Mouse (Mus musculus): ENCODE measurements around the gene Ift22.
"Not testable (repeated sequence)": the region's sequence is repeated elsewhere in the genome, so short reads cannot be mapped to it uniquely, and the experiment has no call there.

Ift22 gene

GRCm38 (mm10) chr5:136907587-136907986 lies 363 bp upstream of the Ift22 start:
- DNase-seq, result no peak

DNA sequence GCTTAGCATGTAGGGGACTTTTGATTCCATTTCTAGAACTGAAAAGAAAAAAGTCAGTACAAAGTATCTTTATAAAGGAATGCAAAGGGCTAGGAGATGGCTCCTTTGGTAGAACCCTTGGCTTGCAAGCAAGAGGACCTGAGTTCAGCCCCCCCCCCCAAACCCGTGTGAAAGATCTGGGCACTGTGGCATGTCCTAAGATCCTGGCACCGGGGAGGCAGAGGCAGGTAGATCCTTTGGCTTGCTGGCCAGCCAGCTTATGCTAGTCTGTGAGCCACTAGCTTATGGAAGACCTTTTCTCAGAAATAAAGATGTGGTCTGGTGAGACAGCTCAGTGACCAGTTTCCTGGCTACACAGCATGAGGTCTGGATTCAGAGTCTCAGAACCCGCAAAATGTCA lies 6.2 kb downstream of the Ift22 start:
- DNase-seq, result no peak

- DNase-seq, result no peak
Measured at GRCm38 (mm10) chr5:136917613-136918242, 9.8 kb downstream of the Ift22 start.

DNA sequence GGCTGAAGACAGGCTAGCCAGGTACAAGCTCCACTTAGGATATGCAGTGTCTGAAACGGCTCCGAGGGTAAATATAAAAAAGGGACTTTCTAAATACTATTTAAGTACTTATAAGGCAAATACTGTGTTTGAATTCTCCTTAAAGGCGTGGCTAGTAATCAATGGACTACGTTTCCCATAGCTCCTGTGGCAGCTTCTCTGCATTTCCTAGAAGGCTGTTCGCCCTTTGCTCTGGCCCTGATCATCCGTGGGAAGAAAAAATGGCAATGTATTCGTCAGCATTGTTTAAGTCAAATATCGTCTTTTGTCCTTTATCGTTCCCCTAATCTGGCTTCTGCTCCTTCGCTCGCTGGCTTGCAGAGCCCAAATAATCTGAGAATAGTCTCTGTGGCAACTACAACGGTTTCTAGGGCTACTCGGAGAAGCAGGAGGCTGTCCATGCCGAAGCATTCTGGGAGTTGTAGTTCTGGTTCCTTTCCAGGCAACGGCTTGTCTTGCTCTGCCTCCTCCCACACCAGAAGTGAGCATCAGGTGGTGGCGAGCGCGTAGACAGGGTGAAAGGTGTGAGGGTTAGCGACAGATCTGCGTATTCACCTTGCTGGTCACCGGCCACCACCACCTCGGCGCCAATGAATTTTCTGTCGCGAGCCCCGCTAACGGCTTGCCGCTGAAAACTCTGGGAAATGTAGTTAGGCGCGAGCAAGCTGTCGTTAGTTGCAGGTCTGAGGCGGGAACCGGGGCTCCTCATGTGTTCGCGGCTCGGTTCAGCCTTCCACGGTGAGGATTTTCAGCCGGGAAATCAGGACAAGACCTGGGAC lies 10.9 kb downstream of the Ift22 start:
- DNase-seq, result peak; percentile 85 to 87

DNA sequence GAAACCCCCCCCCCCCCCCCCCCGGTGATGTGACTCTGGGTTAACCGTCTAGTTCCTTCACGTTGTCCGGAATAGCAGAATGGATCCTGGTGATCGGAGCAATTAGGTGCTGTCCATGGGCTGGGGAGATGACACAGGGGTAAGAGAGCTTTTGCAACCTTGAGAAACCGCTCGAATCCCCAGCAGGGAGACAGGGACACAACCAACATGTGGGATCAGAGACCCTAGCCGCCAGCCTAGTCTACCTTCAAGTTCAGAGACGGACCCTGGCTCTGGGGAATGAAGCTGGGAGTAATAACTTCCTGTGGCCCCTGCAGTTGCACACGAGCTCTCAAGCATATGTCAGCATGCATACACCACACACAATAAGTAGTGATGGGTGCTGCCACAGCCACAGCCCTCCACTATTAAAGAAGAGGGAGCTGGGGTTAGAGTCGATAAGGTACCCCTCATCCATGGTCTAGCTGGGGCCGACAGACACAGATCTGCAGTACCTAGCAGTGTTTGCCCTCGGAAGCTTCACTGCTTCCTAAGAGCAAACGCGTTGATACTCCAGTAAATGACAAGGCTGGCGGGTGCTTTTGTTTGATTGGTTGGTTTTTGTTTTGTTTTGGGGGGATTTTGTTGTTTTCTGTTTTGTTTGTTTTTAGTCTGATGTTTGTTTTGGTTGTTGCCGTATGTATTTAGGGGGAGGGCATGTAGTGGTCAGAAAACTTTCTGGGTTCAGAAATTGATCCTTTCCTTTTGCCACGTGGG lies 11.8 kb downstream of the Ift22 start:
- peak; percentile 34 for DNase-seq

GRCm38 (mm10) chr5:136922830-136923229 lies 14.9 kb downstream of the Ift22 start:
- no peak for DNase-seq

GRCm38 (mm10) chr5:136923751-136924478 lies 16.0 kb downstream of the Ift22 start:
- DNase-seq, result no peak

- peak; percentile 92 to 95 for DNase-seq
Measured at GRCm38 (mm10) chr5:136929073-136929472, 21.1 kb downstream of the Ift22 start.

- no peak for DNase-seq
Measured at GRCm38 (mm10) chr5:136931896-136932295, 23.9 kb downstream of the Ift22 start.

DNA sequence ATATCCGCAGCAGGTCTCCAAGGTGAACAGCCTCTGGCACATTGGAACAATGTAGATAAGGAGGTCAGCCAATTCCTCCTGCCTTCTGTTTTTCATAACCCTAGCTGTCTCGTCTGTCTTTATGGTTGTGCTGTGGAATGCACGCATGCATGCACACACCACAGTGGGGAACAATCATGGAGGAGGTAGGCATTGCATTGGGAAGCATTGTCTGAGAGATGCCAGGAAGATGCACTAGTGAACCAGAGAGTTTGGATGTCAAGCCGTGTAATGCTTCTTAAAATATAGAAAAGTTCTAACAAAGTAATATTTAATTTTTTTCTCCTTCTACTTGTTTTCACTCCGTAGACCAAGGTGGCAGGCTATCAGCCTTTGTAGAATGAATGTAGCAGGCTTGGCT lies 25.0 kb downstream of the Ift22 start:
- DNase-seq, result no peak

DNA sequence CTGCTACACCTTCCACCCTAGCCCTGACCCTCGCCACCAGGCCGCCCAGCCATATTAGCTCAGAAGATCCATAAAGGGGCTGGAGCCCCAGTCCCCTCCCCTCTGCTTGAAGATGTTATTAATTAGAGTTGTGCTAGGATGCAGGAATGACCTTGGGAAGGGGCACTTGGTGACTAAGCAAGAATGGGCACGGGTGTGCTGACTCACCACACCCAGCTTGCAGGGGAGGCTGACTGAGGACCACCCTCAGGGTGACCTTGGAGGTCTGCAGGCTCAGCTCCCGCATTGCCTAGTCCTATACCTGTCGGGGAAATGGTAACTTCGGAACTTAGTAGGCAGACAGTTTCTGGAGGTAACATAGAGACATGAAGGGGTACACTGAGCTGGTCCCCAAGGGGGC lies 26.0 kb downstream of the Ift22 start:
- no peak for DNase-seq

DNA sequence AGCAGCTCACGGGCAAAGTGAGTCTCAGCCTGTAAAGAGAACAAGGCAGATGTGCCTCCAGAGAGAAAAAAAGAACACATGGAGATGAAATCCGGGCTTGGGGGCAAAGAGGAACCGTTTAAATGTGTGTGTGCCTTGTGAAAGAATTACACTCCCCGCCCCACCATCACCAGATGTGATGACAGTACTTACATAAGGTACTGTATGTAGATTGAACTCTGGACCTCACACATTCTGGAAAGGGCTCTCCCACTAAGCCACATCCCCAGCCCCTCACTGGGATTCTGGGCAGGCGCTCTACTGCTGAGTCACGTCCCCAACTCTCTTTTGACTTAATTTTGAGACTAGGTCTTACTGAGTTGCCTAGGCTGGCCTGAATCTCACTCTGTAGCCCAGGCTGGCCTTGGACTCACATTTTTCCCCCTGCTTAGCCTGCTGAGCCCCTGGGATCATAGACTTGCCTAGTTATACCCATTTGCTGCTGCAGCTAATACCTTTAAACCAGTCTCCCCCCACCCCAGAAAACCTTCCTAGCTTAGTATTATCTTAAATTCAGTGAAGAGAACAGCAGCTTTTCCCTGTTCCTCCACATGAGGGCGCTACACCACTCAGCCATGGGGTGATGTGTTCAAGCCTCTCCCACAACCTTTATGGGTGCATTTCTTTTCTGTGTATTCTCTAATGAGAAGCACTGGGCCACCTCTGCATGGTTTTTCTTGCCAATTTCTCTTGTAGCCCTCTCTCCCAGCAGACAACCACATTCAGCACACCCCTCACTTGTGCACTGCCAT lies 28.1 kb downstream of the Ift22 start:
- no peak for DNase-seq

DNA sequence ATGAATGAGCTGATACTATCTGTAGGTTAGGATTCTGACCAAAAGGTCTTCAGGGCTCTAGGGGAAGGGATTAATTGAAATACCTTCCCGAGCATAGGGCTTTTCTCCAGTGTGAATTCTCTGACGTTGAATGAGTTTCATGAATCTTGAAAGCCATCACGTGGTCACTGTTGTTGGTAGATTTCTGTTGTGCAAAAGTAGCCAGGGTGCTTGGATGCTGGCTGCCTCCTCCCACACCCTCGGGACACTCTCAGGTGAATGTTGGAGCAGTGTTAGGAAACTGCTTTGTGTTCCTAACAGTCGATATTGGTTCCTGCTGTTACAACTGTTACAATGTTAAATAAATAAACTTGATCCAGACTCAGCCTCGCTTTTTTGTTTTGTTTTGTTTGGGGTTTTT lies 28.8 kb downstream of the Ift22 start:
- no peak for DNase-seq

GRCm38 (mm10) chr5:136937621-136938020 lies 29.7 kb downstream of the Ift22 start:
- no peak for DNase-seq

GRCm38 (mm10) chr5:136939284-136939683 lies 31.3 kb downstream of the Ift22 start:
- peak in 1 of 2 experiments; percentile 35 for DNase-seq

DNA sequence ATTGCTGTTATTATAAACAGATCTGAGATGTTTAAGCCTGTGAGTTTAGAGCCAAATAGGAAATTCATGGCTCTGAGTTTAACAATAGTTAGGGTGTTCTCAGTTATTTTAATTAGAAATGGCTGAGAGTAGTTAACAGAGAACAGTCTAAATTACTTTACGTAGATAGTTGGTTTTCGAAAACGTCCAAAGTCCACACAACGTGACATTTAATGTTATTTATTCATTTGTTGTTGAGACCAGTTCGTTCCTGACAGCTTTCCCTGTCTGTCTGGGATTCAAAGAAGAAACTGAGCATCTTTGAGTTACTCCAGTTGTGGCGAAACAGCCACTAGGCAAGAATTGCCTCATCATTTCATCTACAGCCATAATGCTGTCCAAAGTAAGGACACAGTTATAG lies 32.1 kb downstream of the Ift22 start:
- DNase-seq, result not testable (repeated sequence)

GRCm38 (mm10) chr5:136940845-136941560 lies 33.1 kb downstream of the Ift22 start:
- no peak for DNase-seq

GRCm38 (mm10) chr5:136942781-136943180 lies 34.8 kb downstream of the Ift22 start:
- no peak for DNase-seq

DNA sequence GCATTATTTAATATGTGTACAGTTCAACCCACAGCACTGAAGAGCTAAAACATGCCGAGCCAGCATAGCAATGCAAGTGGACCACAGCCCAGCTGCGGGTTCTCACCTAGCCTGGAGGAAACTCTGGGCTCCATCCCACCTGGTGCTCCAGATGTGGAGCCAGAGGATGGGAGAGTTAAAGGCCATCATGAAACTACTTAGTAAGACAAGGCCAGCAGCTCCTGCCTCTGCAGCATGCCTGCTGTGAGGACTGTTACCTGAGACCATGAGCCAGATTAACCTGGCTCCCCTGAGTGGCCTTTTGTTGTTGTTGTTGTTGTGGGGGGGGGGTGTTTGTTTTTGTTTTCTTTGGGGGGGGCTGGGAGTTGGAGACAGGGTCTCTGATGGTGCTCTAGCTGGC lies 35.4 kb downstream of the Ift22 start:
- no peak for DNase-seq

DNA sequence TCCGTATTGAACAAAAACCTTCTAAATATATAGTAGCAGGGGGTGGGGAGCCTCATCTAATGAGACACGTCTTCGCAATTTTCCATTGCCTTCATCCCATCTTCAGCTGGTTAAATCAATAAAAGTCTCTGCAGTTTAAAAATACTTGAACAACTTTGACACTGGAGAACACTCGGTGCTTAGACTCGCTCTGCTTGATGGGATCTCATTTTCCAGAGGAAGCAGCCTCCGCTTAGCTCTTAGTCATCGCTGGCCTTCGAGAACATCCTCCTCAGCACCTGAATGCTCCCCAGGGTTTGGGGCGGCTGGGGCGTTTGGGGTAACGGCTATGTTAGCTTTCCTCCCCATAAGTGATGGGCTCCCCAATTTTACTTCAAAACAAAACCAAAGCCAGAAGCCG lies 37.1 kb downstream of the Ift22 start:
- no peak for DNase-seq

DNA sequence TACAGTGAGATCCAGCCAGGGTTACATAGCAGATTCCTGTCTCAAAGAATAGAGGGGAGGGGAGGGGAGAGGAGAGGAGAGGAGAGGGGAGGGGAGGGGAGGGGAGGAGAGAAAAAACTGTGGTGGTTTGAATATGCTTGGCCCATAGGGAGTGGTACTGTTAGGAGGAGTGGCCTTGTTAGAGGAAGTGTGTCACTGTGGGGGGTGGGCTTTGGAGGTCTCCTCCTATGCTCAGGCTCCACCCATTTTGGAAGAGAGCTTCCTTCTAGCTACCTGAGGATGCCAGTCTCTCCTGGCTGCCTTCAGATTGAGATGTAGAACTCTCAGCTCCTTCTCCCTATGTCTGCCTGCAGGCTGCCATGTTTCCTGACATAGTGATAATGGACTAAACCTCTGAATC lies 39.9 kb downstream of the Ift22 start:
- no peak for DNase-seq

Measured in cerebellum, postnatal 10 days (tissue).